Mouse (Mus musculus) WW6 (cell line): ENCODE results near the gene Tiparp.

Experiments used
- DNase-seq: peaks from one replicate; pipeline ENCODE4 v3.0.0-alpha.2; 2013; ENCODE audit warnings: low read depth, low spot score

Tiparp gene

GRCm38 (mm10) chr3:65528614-65529470 lies 632 bp downstream of the Tiparp start:
- DNase-seq: no peak

DNA sequence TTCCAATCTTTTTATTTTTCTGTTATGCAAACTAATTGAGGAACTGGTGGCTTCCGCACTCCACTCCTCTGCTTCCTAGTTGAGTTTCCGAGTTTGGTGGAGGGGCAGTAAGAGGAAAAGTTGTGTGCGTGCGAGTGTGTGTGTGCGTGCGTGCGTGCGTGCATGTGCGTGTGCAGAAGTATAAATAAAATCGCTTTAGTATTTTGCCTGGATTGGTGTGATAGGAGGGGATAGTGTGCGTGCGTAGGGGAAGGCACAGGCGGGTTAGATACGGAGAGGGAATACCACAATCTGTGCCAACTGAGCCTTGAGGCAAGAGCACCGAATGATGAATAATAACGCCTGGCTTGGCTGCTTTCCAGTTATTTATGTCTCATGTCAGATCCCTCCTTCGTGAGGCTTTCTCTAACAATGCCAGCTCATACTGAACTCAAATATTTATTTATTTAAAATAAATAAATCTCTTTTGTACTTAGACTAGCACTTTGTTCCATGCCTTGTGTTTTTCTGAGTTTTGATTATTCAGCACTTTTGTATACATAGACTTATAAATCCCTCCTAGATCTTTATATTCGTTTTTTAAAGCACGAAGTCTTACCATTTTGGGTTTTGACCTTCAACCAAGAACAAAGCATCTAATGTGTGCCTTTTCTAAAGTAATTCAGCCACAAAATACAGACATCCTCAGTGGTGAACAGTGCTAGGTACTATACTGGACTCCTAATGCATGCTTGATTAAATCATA lies 1.4 kb downstream of the Tiparp start:
- no peak for DNase-seq

GRCm38 (mm10) chr3:65533014-65533413 lies 4.8 kb downstream of the Tiparp start:
- no peak for DNase-seq

DNA sequence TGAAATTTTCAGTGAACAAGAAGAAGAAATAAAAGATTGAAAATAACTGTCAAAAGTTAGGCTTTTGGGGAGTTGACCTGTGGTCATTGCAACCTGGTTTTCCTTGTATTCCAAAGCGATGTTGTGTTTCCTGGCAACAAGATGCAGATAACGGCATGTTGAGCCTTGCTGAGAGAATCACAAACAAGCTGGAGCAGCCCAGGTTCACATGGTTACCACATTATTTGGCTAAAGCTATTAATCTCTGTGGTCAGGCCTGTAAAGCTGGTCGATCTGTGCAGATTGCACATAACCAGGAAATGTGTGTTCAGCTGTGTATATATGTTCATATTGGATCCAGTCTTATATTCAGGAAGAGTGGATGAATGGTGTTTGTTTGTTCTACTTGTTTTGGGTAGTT lies 5.4 kb downstream of the Tiparp start:
- DNase-seq: no peak

- DNase-seq: no peak
These were observed 6.3 kb downstream of the Tiparp start for GRCm38 (mm10) chr3:65534488-65534887.

GRCm38 (mm10) chr3:65535087-65535761 lies 7.0 kb downstream of the Tiparp start:
- no peak for DNase-seq

GRCm38 (mm10) chr3:65537288-65537687 lies 9.1 kb downstream of the Tiparp start:
- no peak for DNase-seq

GRCm38 (mm10) chr3:65540906-65541551 lies 12.8 kb downstream of the Tiparp start:
- DNase-seq: no peak

DNA sequence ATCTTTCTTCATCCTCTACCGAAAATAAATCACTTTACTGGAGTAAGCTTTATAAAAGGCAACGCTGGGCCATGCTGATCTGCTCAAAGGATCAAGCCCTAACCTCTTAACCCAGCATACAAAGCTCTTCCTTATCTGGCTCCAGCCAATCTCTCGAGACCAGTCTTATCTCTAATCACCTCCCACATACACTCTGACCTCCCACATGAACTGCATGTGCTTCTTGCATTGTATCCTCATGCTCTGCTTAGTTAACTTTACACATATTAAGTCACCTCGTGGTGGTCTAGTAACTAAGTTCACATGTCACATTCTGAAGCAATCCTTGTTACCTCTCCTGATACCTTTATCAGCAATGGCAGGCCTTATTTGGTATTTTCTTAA lies 13.3 kb downstream of the Tiparp start:
- no peak for DNase-seq

- no peak for DNase-seq
These were observed 21.6 kb downstream of the Tiparp start for GRCm38 (mm10) chr3:65549785-65550184.

- DNase-seq: no peak
These were observed 22.9 kb downstream of the Tiparp start for GRCm38 (mm10) chr3:65551065-65551464.

DNA sequence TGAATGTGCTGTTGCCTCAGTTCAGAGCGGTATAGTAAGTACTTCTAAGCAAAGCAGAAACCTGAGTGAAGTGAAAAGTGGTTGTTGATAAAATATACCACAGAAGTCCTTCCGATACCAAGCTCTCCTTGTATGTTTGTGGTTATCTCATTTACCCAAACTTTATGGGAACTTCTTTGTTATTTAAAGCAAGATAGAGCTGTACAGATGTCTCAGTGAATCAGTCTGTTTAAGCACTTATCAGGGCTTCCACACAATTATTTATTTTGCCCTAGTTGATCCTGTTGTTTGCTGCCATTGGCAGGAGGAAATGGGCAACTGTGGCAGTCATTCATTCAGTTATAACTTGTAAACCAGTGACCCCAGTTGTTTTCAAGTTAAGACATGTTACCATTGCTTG lies 26.4 kb downstream of the Tiparp start:
- DNase-seq: no peak

DNA sequence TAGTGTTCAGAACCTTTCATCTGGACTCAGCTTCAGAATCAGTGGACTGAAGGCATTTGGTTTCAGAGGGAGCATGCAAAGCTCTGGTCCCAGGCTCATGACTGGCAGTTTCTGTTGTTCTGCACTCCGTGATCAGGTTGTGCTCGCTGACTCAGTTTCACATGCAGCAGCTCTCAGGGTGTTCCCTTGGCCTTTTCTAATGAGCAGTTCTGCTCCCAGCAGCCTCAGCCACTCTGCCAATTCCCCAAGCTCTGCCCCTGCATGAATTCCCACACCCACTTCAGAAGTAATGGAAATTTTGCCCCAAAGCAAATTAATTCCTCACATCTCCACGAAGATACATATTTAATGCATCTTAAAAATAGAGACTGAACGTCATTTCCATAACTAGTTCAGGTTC lies 30.5 kb downstream of the Tiparp start:
- DNase-seq: no peak

DNA sequence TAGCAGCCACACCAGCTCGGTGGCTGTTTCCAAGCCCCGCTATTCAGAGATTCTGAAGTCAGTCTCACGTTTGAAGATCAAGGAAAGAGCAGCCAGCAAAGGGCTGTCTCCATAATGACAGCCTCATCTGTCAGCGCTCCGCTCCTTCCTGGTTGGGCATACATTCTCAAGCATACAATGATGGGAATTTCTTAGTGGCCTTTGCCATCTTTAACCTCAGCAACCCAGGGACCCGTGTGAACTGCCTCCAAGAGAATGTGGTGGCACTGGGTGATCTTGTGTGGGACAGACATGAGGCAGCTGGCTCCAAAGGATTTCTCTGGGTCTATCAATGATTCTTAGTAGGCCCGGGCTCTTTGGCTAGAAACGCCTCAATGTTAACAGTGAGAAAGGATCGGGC lies 34.0 kb downstream of the Tiparp start:
- no peak for DNase-seq

DNA sequence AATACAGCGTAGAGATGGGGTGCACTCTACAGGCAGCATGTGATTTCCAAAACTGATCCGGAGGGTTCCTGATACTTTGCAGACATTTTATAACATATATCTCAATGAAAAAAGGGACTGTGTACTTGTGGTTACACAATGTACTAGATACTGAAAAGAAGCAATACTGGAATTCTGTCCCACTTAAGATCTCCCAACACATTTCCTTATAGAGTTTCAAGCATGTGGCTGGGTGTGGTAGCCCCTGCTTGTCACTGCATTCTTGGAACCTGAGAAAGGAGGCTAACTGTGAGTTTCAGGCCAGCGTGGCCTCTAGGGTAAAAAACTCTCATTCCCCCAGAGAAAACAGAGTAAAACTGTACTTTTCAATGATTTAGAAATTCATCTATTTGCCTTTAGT lies 34.5 kb downstream of the Tiparp start:
- DNase-seq: no peak

DNA sequence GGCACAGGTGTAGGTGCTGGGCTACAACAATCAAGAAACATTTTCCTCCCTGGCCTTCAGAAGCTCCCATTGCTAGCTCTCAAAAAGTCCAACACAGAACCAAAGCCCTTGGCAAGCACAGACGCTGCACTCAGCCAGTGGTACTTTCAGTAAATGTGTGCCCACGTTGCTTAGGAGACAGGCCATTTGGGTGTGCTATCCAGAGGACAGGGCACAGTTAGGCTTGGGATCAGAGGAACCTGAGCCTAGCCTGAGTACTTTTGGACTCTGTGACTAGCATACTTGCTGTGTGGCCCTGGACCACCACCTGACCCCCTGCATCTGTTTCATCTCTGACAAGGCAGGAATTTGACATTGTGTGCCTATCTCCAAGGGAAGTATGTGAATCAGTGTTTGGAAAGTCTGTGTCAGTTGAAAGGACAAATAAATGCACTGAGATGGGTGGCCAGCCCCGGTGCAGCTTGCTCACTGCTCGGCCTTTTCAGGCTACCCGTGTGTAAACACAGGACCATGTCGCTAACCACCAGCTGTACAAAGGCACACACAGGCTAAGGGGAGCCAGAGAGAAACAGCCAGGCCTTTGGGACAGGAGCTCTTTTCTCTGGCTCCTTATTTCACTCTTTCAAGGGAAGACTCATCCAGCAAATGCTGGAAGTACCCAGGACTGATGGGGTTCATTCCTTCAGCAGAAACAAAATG lies 35.9 kb downstream of the Tiparp start:
- no peak for DNase-seq

GRCm38 (mm10) chr3:65565632-65566300 lies 37.6 kb downstream of the Tiparp start:
- no peak for DNase-seq

DNA sequence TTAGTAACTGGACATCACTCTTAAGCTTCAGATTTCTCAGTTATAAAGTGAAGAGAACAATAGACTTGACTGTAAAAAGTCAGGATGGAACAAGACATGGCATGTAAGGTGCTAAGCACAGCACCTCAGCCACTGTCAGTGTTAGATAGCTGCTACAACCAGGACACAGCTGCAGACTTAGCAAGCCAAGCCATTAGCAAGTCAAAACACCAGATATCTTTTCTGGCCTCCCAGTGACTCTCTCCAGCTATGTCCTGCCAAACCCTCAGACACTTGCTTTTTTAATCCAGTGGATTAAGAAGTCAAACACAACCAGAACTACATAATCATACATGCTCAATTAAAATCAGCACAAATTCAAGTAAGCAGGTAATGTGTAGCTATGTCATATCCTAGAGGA lies 41.7 kb downstream of the Tiparp start:
- DNase-seq: no peak

- DNase-seq: no peak
These were observed 45.3 kb downstream of the Tiparp start for GRCm38 (mm10) chr3:65573516-65573915.

- DNase-seq: no peak
These were observed 49.4 kb downstream of the Tiparp start for GRCm38 (mm10) chr3:65577602-65578001.
